Mouse (Mus musculus) liver, adult 2 months (tissue): ENCODE data around the gene Hoxa3. TPM values are rescaled to one million over a fixed set of nuclear protein-coding genes. Genes with fewer than 3 reads are reported as not detected.

Source experiments
- DNase-seq: peaks from one replicate; pipeline ENCODE4 v3.0.0-alpha.2; 2011; ENCODE audit warnings: low read depth, low spot score; ENCODE audit errors: extremely low read depth
- H3K27ac ChIP-seq: fragments of 200-500 bp; replicated peaks from 2 replicates; pipeline ENCODE4 v1.5.1; 2012; ENCODE audit warnings: low read depth, mild to moderate bottlenecking, control low read depth, inconsistent platforms, low read length; ENCODE audit not compliant: insufficient read depth
- H3K27me3 ChIP-seq: fragments of 200-500 bp; 2 replicates; pipeline ENCODE4 v1.6.1; 2012; ENCODE audit warnings: mild to moderate bottlenecking, moderate library complexity, low read length, inconsistent platforms; ENCODE audit not compliant: control insufficient read depth, insufficient read depth
- H3K36me3 ChIP-seq: fragments of 200-500 bp; 2 replicates; pipeline ENCODE4 v1.6.1; 2012; ENCODE audit warnings: low read length, inconsistent platforms; ENCODE audit not compliant: control insufficient read depth, insufficient read depth
- H3K4me1 ChIP-seq: fragments of 200-500 bp; 2 replicates; pipeline ENCODE4 v1.6.1; 2011; ENCODE audit warnings: low read length; ENCODE audit not compliant: control insufficient read depth, insufficient read depth
- H3K4me3 ChIP-seq: fragments of 200-500 bp; 2 replicates; pipeline ENCODE4 v1.5.1; 2011; ENCODE audit warnings: low read depth, mild to moderate bottlenecking, control low read depth, low read length, moderate library complexity; ENCODE audit not compliant: insufficient read depth
- H3K79me2 ChIP-seq: fragments of 200-500 bp; 2 replicates; pipeline ENCODE4 v1.6.1; 2012; ENCODE audit warnings: inconsistent platforms, mild to moderate bottlenecking, low read length, moderate library complexity; ENCODE audit not compliant: control insufficient read depth, insufficient read depth
- H3K9ac ChIP-seq: fragments of 200-500 bp; 2 replicates; pipeline ENCODE4 v1.6.1; 2012; ENCODE audit warnings: low read depth, mild to moderate bottlenecking, control low read depth, inconsistent platforms, low read length
- CTCF ChIP-seq: fragments of 200-500 bp; IDR thresholded peaks from 2 replicates; pipeline ENCODE4 v1.5.1; 2011; ENCODE audit warnings: low read depth, low read length, control low read depth
- POLR2A ChIP-seq: fragments of 200-500 bp; IDR thresholded peaks from 2 replicates; pipeline ENCODE4 v1.6.1; 2011; ENCODE audit warnings: low read length, control low read depth; ENCODE audit not compliant: insufficient read depth; ENCODE audit errors: extremely low read depth
- WGBS: fragments of 180-500 bp; shearing (Covaris S2); methylation state at CpG from one replicate; pipeline ENCODE4 v1.1.7; 2018; 5-methylcytosine and 5-hydroxymethylcytosine counted together
- polyA plus RNA-seq: library from polyadenylated mRNA; depleted of rRNA; stranded (reverse); fragments of >200 nt; gene quantifications from 2 replicates; pipeline ENCODE4 v1.2.3, GENCODE M21; 2012; rRNA removed
- total RNA-seq: library from RNA; depleted of rRNA; stranded (reverse); fragments of >200 nt; gene quantifications from 2 replicates; pipeline ENCODE4 v1.2.3, GENCODE M21; 2014; rRNA removed

The Hoxa3 gene
- total and polyA plus RNA-seq, 2 experiments = 0.09 to 0.20 TPM

DNA sequence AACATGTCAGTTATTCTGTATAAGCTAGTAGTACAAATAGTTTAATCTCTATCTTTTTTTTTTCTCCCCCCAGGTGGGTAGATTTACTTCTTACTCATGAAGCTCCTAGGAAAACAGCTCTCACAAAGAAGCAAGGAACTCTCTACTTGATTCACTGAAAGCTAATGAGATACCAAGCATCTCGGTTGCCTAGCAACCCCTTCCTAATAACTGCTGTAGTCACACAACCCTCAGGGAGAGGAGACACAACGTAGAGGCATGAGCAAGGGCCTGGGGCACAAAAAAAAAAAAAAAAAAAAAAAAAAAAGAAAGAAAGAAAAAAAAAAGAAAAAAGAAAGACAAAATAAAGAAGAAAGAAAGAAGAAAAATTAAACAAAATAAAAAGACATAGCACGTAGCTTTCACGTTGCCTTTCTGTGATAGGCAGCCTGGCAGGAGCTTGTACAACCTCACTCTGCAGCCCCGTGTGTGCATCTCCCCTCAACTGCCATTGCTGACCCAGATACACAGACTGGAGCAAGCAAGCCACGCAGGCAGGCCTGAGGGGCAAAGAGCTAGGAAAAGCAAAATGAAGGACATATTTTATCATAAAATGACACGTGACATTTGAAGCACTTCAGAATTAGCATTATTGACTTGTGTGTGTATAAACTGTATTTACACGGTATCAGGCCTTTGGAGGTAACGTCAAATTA is 75.1 kb downstream of the Hoxa3 start:
- no peak overlapping the region for H3K27ac ChIP-seq
- no peak for TF ChIP-seq CTCF
- no peak for TF ChIP-seq POLR2A
- WGBS = 79% methylated on average over 9 of the region's 9 CpGs
- no peak for DNase-seq
- H3K27me3 ChIP-seq = no peaks in the 10 kb centered on the region
- no peaks in the 10 kb centered on the region for H3K79me2 ChIP-seq
- H3K9ac ChIP-seq = no peak overlapping the region
- H3K4me3 ChIP-seq = no peak overlapping the region
- no peaks in the 10 kb centered on the region for H3K36me3 ChIP-seq
- H3K4me1 ChIP-seq = no peaks in the 10 kb centered on the region

DNA sequence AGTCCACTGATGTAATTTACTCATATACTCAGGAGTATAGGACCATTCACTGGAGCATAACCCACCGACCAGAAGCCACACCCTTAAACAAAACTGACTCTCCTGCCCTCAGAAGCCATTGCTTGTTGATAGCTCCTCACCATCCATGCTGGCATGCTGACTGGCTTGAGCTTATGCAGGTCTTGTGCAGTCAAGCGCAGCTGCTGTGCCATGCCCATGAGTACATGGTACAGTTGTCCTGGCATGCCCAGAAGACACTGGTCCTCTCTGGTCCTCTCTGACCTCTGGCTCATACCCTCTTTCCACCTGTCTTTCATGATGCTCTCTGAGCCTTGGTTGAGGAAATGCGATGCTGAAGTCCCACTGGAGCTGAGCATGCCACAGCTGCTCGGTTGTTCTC is 89.5 kb downstream of the Hoxa3 start:
- TF ChIP-seq CTCF (no peak), POLR2A (no peak)
- WGBS = 83% methylated on average over 4 of the region's 4 CpGs
- H3K27ac ChIP-seq = no peak overlapping the region
- no peak for DNase-seq
- H3K4me3 ChIP-seq = no peak overlapping the region
- no peak overlapping the region for H3K9ac ChIP-seq
- no peaks in the 10 kb centered on the region for H3K4me1 ChIP-seq
- no peaks in the 10 kb centered on the region for H3K36me3 ChIP-seq
- H3K27me3 ChIP-seq = no peaks in the 10 kb centered on the region
- no peaks in the 10 kb centered on the region for H3K79me2 ChIP-seq

DNA sequence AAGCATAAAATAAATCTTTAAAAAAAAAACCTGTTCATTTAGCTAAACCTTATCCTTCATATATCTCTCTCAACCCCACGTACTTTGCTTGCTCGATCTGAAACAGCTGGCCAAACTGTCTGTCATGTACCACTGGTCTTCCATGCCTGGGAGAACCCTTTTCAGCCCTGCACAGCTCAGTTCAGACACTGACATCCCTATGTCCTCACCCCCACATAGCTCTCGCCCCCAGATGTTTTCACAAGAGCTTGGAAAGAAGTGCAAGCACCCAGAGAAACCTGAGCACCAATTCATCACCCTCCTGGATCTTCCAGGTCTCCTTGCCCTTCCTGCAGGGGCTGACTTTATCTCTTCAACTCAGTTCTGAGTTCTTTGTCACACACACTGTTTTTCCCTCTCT is 92.0 kb downstream of the Hoxa3 start:
- H3K36me3 ChIP-seq = no peaks in the 10 kb centered on the region
- WGBS = 63% methylated on average over 3 of the region's 3 CpGs
- H3K4me1 ChIP-seq = no peaks in the 10 kb centered on the region
- H3K27ac ChIP-seq = no peak overlapping the region
- no peak overlapping the region for H3K4me3 ChIP-seq
- TF ChIP-seq POLR2A (no peak), CTCF (no peak)
- H3K79me2 ChIP-seq = no peaks in the 10 kb centered on the region
- no peaks in the 10 kb centered on the region for H3K27me3 ChIP-seq
- no peak for DNase-seq
- no peak overlapping the region for H3K9ac ChIP-seq

Other genes with a start within 250 kb of the Hoxa3 start
- 12.8 and 15.6 TPM in 2 replicates for gene Skap2, start 200.8 kb downstream of the Hoxa3 start, total RNA-seq
- gene Skap2, start 200.8 kb downstream of the Hoxa3 start, polyA plus RNA-seq = 3.9 and 4.0 TPM in 2 replicates
- 0.13 TPM in 1 of 2 replicates, not detected in the other for gene Hoxa1, start 55.0 kb downstream of the Hoxa3 start, total RNA-seq
- gene Hoxa1, start 55.0 kb downstream of the Hoxa3 start, polyA plus RNA-seq = 0.10 and 0.18 TPM in 2 replicates
- gene Hoxa2, start 48.5 kb downstream of the Hoxa3 start, total RNA-seq = 0.09 and 0.40 TPM in 2 replicates
- 0.27 and 0.34 TPM in 2 replicates for gene Hoxa2, start 48.5 kb downstream of the Hoxa3 start, polyA plus RNA-seq
- 0.09 TPM in 1 of 2 replicates, not detected in the other for gene 5730596B20Rik, start 35.8 kb downstream of the Hoxa3 start, total RNA-seq
- 0.02 TPM in 2 replicates for gene 5730596B20Rik, start 35.8 kb downstream of the Hoxa3 start, polyA plus RNA-seq
- 0.28 TPM in 1 of 2 replicates, not detected in the other for gene Hoxa4, start 21.6 kb downstream of the Hoxa3 start, total RNA-seq
- gene Hoxa4, start 21.6 kb downstream of the Hoxa3 start, polyA plus RNA-seq = 0.23 and 0.39 TPM in 2 replicates
- gene Hoxa5, start 8.7 kb downstream of the Hoxa3 start, total RNA-seq = 0.28 and 0.40 TPM in 2 replicates
- gene Hoxa5, start 8.7 kb downstream of the Hoxa3 start, polyA plus RNA-seq = 0.10 and 0.16 TPM in 2 replicates
- not detected in 2 replicates for gene Hoxa6, start 4.6 kb downstream of the Hoxa3 start, total RNA-seq
- not detected in 2 replicates for gene Hoxa6, start 4.6 kb downstream of the Hoxa3 start, polyA plus RNA-seq
- not detected in 2 replicates for gene Gm28308, start within 50 bp of the Hoxa3 start, total RNA-seq
- not detected in 2 replicates for gene Gm28308, start within 50 bp of the Hoxa3 start, polyA plus RNA-seq
- 0.13 TPM in 1 of 2 replicates, not detected in the other for gene Hoxa7, start 8.5 kb upstream of the Hoxa3 start, total RNA-seq
- 0.04 TPM in 1 of 2 replicates, not detected in the other for gene Hoxa7, start 8.5 kb upstream of the Hoxa3 start, polyA plus RNA-seq
- not detected in 2 replicates for gene Hoxa9, start 17.8 kb upstream of the Hoxa3 start, total RNA-seq
- gene Hoxa9, start 17.8 kb upstream of the Hoxa3 start, polyA plus RNA-seq = 0.06 and 0.10 TPM in 2 replicates
- not detected in 2 replicates for gene Hoxa10, start 27.5 kb upstream of the Hoxa3 start, total RNA-seq
- gene Hoxa10, start 27.5 kb upstream of the Hoxa3 start, polyA plus RNA-seq = not detected in 2 replicates
- gene Hoxa11, start 32.5 kb upstream of the Hoxa3 start, total RNA-seq = not detected in 2 replicates
- not detected in 2 replicates for gene Hoxa11, start 32.5 kb upstream of the Hoxa3 start, polyA plus RNA-seq
- gene Hoxa13, start 47.5 kb upstream of the Hoxa3 start, total RNA-seq = not detected in 2 replicates
- not detected in 2 replicates for gene Hoxa13, start 47.5 kb upstream of the Hoxa3 start, polyA plus RNA-seq
- not detected in 2 replicates for gene Evx1, start 100.2 kb upstream of the Hoxa3 start, total RNA-seq
- gene Evx1, start 100.2 kb upstream of the Hoxa3 start, polyA plus RNA-seq = not detected in 2 replicates